Mouse (Mus musculus) right cerebral cortex, postnatal 4 days (tissue): Measurements from ENCODE around the gene Gm20388.

Source experiments
- DNase-seq: peaks from one replicate; pipeline ENCODE4 v3.0.0-alpha.2; 2022

The Gm20388 gene

DNA sequence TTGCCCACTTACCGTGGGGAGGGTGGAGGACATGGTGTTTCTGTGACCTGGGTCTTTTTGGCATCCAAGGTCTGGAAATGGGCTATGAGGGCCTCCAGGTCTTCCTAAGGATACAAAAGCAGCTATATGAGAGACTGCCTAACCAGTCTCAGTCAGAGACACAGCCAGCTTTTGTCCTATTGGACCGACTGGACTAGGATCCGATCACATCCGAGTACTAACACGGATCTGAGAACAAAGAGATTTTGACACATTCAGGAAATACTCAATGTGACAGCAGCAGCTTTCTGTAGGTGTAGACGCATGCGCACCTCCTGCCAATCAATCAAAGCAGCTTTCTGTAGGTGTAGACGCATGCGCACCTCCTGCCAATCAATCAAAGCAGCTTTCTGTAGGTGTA lies 1911.1 kb downstream of the Gm20388 start:
- DNase-seq = no peak

DNA sequence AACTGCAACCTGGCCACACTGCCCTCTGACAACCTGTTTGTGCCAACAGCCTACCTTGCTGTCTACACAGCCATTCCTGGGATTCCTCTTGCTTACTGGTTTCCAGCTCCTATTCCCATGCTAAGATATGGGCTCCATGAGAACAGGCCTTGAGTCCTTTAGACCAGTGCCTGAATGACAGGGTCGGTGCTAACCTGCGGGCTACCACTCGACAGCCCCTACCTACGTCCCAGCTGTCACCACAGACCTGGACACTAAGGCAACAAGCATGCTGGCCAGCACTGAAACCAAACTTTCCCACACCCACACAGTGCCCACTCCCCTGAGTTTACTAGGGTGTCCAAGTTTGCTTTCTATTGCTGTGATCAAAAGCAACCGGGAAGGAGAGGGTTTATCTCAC lies 1917.1 kb downstream of the Gm20388 start:
- no peak for DNase-seq

DNA sequence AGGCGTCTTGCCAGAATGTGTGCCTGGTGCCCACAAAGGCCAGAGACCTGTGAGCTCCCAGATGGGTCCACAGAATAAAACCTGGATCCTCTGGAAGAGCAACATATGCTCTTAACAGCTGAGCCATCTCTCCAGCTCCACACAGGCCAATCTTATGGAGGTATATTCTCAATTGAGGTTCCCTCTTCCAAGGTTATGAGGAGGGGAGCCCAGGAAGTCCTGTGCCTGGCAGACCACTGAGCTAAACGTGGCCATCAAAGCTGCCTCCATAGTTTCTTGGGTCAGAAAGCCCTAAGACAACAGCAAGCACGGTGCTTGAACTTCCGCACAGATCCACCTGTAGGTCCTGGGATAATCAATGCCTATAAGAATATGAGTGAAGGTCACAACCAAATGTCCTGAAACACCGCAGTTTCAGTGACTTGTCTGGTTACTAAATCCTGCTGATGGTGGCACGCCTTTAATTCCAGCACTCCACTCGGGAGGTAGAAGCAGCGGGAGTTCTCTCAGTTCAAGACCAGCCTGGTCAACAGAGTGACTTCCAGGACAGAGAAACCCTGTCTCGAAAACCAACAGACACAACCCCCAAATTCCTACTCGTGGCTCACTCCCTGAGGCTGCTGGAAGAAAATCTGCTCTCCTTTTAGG lies 1917.9 kb downstream of the Gm20388 start:
- no peak for DNase-seq

DNA sequence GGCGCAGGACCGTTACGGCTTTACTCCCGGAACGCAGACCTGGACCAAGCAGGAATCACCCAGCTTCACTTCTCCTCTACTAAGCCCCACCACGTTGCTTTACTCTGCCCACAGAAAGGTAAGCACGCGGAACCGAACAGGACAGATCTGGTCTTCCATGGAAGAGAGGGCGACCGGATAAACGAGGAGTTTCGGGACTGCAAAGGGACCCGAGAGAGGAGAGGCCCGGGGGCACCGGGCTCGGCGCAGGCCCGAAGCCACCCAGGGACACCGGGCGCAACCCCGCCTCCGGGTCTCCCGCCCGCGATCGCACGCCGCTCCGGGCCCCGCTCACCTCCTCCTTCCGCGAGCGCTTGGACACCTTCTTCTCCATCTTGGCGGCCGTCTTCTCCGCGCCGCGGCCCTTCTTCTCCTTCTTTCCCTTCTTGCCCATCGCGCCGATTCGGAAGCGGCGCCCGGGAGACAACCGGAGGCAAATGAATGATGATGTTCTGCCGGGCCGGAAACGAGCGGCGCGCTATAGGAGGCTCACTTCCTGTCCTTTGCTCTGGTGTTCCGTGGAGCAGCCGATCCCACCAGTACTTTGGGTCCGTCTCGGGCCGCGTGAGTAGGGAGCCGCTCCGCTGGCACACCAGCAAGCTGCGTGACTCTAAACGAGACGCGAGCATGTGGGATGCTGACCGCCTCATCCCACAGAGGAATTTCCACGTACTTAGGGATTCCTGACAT lies 1918.6 kb downstream of the Gm20388 start, which contains the start of gene Klhdc4:
Klhdc4 (minus strand) TSS at position 522 of the 729 bp plus-strand sequence.
- DNase-seq = peak; percentile 85

DNA sequence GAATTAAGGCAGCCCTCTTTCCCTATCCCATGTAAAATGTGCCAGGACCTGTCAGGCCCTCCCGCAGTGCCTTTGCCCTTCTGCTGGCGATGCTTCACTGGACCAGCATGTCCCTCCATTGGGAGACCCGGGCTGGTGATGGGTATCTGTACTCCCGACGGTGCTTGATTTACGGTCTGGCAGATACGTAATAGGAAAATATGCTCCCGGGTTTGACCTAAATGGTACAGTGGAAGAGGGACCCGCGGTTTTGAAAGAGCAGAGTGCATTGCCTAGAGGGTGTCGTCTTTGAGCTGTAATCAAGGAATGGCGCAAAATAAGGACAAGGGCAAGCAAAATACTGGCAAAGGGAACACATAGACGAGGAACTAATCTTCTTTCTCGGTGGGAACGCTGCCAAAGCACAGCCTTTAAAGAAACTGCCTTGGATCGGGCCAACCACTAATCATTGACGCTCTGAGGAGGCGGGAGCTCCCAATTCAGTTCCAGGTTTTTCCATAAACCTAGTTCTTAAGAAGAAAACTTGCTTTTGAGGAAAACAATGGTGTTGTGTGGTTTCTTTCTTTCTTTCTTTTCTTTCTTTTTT lies 1919.2 kb downstream of the Gm20388 start:
- DNase-seq = peak; percentile 52

DNA sequence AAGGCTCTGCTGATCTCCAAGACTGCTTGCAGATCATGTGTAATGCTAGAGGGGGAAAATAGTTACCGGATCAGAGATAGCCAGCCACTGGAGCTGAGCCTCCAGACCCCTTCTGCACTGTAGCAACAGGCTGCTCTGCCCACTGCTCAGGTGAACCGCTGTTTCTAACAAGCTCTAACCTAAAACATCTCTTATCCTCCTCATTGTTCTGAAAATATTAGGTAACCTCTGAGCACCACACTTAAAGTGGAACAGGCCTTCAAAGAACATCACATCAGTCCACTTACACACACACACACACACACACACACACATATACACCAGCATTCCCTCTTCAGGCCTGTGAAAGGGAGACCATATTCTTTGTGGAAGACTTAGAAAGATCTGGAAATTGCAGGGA lies 1921.4 kb downstream of the Gm20388 start:
- DNase-seq = no peak

DNA sequence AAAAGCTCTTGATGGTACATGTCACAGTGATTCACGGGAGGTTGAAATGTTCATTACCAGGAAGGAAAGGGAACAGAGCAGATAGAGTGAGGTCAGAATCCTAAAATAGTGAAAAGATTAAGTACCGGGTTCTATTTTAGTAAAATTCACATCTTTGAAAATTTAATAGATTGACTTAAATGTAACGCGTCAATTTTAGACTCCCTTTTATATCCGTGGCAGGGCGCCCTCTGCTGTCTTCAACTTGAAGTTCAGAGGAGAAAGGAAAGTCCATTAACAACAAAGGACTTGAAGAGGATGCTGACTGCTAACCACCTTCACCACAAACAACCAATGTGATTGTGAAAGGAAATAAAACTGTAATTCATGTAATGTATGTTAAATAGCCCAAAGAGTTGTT lies 1921.9 kb downstream of the Gm20388 start:
- DNase-seq = peak; percentile 81

DNA sequence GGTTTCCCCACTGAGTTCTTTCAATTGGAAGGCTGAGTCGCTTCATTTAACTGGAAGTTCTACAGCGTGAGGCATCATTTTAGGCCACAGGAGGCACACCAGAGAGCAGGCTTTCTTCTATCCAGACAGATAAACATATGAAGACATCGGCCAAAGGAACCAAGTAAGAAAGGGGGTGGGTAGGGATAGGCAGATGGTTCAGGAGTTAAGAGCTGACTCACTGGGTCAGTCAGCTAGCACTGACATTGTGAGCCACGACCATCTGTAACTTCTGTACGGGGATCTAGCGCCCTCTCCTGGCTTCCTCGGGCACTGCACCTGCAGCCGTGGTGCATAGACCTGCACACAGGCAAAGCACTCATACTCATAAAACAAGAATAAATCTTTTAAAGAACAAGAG lies 1930.6 kb downstream of the Gm20388 start:
- peak; percentile 84 for DNase-seq

DNA sequence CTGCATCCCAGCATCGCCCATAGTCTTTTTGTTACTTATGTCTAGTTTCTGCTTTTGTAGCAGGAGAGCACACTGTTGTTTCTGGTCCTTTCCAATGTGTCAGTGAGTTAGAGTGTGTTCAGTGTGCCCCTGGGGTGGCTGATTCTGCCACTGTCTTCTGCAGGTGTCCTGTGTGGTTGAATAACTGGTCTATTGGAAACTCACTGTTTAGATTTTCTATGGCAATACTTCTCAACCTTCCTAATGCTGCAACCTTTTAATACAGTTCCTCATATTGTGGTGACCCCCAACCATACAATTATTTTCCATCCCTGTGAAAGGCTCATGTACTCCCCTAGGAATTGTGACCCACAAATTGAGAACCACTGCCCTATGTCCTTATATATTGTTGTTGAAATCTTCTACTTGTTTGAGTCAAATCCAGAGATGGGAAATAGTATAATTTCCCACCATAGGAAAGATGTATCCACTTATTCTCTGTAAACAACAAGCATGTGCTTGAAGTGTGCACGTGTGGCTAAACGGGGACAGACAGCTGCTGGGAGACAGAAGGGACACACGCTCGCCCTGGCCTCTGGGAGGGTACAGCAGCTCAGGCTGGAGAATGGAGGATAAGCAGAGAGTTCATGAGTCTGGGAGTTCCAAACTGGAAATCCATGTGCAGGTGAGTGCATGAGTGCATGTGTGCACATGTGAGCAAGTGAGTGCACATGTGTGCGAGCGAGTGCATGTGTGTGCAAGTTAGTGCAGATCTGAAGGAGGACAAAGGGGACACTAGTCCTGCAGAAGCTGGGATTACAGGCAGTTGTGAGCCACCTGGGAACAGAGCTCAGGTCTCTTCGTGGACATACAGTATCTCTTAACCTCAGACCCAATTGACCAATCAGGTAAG lies 1931.7 kb downstream of the Gm20388 start:
- no peak for DNase-seq

DNA sequence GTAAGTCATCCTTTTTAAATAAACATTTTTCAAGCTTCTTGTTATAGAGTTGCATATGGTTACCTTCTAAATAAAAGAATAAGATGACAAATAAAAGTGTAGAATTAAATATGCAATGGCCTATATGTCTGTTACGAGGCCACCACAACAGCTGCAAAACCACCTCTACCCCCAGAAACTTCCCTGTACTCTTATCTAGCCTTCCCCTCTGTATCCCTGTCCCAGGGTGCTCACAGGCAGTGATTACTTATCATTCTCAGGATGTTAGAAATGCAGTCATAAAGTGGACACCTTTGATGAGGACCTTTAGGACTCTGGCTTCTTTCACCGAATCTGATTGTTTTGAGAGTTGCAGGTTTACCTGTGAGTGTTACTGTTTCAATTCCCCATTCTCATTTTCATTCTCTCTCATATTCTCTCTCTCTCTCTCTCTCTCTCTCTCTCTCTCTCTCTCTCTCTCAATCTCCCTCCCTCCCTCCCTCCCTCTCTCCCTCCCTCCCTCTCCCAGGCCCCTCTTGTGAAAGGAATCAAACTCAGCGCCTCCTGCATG lies 1932.6 kb downstream of the Gm20388 start:
- no peak for DNase-seq

DNA sequence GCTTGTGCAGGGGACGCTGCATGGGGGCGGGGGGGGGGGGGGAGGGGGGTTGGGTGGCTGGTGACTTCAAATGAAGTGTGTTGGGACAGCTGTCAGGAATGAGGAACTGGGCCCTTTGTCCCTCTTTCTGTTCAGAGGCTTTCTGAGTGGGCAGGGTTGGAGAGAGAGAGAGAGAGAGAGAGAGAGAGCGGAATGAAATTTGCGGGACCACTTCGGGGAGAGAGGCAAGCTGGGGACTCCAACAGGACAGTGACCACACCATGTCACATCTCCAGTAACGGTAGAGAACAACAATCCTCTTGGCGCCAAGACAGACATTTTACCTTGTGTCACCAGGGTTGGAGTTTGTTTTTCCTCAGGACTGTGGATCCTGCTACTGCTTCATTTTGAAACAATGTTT lies 1934.1 kb downstream of the Gm20388 start:
- no peak for DNase-seq

DNA sequence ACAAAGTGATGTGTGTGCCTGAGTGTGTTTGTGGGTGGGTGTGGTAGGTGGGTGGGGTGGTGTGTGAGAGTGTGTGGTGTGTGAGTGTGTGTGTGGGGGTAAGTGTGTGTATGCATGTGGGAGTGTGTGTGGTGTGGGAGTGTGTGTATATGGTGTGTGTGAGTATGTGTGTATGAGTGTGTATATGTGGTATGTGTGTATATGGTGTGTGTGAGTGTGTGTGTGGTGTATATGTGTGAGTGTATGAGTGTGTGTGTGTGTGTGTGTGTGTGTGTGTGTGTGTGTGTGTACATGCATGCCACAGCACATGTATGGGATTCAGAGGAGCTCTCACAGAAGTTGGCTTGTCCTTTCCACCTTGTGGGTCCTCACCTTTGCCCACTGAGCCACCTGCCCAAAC lies 1936.2 kb downstream of the Gm20388 start:
- DNase-seq = no peak

DNA sequence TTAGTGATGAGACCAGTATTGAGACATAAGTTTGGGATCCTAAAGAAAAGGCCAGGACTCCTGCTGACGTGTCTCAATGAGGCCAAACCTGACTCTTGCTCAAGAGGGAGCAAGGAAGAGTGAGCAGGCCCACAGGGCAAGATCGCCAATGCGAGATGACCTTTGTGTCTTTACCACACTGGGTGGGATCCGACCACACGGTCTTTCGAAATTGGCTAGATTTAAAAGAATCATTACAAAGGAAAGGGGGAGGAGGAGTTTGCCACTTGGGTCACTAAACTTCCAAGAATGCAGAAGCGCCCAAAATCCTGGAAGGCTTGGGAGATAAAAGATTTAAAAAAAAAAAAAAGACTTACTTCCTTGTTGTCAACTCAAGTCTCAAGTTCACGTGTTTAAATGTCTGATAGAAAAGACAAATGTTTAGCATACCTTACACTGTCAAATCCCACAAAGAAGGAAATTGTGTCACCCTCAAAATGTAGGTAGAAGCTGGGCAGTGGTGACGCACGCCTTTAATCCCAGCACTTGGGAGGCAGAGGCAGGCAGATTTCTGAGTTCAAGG lies 1936.7 kb downstream of the Gm20388 start:
- no peak for DNase-seq

DNA sequence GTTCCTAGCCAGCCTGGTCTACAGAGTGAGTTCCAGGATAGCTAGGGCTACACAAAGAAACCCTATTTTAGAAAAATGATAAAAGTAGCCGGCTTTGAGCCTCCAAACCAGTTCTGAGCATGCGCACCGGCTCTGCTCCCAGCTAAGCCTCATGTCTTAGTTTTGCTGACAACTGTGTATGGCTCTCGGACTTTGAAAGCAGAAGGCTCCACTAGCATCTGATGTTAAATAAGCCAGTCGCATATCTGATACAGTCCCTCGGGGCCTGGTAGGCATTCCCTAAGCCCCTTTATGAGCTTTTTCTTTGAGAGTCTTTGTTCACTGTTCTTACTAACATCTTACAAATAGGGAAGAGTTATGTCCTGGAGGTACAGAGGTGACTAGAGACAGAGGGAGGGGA lies 1937.3 kb downstream of the Gm20388 start:
- DNase-seq = no peak

DNA sequence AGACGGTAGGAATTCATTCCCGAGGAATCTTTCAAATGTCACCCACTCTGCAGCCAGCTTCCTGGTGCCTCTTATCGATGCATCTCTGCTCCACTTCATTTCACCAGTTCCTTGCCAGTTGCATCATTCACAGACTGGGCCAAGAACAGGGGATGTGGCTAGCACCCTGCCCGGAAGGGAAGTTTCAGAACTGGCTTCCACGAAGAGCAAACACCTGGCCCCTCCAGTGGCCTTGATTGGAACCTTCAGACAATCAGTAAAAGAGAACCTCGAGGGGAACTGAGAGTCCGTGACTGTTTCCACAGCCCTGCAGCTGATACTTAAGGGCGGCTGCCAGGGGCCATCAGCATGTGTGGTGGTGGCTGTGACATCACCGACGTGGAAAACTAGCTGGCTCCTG lies 1937.9 kb downstream of the Gm20388 start:
- no peak for DNase-seq

DNA sequence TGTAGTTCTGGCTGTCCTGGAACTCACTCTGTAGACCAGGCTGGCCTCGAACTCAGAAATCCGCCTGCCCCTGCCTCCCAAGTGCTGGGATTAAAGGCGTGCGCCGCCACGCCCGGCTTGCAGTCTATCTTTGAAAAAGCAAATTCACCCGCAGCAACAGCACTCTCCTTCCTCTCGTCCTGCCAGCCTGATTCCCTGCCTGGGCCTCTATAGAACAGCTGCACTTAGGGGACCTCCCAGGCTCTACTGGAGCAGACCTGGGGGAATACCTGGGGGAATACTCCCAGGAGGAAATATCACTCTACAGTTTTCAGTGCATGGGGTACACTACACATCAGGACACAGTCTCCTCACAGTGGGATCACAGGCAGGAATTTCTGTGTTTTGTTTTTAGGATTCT lies 1938.7 kb downstream of the Gm20388 start:
- no peak for DNase-seq

DNA sequence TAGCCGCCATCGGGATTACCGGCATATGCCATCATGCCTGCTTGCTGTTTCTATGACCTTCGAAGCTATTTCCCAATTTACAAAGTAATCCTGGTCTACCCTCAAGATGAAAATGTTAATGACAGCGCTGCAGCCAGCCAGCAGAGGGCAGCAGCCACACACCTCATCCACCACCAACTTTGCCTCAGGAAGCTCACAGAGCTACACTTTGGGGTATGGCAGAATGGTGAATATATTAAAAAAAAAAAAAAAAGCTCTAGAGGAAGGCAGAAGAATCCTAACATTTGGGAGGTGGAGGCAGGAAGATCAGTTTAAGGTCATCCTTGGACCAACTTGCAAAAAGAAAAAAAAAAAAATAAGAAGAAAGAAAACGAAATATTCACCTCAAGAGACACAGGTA lies 1939.4 kb downstream of the Gm20388 start:
- peak; percentile 73 for DNase-seq

DNA sequence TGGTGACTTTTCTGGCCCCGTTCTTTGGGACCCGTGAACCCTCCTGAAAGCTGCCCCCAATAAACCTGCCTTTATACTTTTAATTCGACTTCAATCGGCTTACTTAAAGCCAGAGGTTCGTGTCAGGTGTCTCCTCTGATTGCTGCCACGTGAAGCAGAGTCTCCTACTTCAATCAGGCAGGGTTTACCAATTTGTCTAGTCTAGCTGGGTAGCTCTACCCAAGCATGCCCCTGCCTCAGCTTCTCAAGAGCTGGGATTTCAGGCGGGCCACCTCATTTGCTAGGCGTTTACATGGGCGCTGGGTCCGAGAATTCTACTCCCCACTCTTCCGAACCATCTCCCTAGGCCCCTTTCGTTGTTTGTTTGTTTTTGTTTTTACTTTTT lies 1939.8 kb downstream of the Gm20388 start:
- DNase-seq = no peak

DNA sequence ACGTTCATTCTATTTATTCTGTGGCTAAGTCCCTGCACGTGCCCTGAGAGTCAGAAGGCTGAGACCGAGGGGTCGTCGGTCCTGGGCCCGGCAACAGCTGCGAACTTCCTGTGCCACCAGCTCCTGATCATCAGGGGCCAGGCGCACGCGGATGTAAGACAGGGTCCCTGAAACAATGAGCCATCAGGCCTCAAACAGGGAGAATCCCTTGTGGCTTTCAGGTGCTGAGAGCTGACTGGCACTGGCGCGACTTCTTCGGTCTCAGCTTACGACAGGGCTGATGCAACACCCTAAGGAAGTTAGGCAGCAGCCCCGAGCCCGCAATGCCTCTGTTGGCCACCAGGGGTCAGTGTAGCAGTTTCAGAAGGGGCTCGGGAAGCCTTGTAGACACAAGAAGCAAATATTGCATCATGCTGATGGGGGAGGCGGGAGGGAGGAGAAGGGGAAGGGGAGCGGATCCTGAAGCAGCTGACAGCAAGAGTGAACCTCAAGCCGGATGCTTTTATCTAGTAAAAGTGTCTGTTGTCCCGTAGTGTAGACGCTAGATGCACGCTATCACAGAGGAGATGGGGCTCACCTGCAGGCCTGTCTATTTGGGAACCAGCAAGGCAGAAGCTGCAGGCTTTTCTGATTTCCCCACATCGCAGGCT lies 1940.3 kb downstream of the Gm20388 start:
- peak; percentile 99 for DNase-seq

DNA sequence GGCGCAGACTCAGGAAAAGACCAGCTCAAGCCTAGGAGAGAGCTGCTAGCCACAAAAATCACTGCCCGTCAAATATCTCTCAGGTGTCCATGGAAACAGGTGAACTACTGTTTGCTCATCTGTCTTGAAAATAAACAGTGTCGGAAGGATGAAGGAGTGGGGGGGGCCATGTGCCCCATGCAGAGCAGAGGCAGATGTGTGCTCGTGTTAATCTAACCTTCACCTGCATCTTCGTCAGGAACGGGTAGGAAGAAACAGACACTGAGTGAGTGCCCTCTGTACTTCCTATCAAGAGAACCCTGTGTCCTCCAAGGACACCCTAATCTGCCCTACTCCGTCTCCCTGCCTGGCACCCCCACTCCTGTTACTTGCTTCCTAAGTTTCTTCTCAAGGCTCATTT lies 1941.1 kb downstream of the Gm20388 start:
- DNase-seq = no peak

DNA sequence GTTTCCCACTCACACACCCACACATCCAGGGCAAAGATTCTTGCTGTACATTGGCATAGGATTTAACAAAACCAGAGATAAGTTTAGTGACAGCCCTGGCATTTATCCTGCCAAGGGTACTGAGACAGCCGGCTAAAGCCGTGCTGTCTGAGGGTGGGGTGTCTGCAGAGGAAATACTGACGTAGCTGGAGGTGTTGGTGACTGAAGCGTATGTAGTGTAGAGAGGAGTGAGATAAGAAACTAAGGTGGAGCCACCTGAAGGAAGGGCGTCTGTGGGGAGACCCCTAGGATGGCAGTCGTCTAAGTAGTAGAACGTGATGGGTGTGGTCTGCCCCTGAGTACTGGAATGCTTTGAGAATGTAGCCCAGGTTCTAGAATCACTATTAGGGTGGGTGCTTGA lies 1941.8 kb downstream of the Gm20388 start:
- no peak for DNase-seq

DNA sequence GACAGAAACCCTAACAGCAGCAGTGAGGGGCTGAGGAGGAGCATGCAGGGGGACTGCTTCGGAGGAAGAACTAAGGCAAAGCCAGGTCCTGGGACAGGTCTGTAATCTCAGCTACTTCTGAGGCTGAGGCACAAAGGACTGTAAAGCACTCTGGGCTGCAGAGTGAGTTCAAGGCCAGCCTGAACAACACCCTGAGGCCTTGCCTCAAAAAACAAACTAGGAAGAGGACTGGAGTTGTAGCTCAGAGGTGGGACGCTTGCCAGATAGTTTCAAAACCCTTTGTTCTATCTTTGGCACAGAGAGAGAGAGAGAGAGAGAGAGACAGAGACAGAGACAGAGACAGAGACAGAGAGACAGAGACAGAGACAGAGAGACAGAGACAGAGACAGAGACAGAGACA lies 1942.9 kb downstream of the Gm20388 start:
- DNase-seq = no peak
